Mouse (Mus musculus): ENCODE results near the gene Dcbld2.

DNA sequence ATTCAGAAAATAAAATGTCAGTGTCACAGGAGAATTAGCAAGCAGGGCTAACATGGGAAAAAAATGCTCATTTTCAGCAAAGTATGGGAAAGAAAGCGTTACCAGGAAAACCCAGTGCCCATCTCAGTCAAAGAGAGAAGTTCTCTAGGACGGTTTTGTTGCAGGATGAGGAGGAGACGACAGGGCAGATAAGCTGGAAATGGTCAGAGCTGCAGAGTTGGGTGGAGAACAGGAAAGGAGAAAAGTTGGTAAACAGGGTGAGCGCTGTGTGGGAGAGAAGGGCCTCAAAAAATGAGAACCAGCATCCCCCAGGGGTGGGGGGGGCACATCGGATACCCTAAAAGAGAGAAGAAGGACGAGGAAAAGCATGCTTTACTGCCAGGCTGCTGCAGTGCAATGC lies 48.7 kb downstream of the Dcbld2 start:
- TF ChIP-seq GATA1 (IDR thresholded peaks at IDR 0.05; ENCODE audit: low read length) (no peak), TAL1 (IDR thresholded peaks at IDR 0.05; ENCODE audit: low read length) (no peak)

Data from erythroblast, embryonic 14.5 days (primary cell).